Mouse (Mus musculus): ENCODE results near the gene Ptgfrn.

The Ptgfrn gene

GRCm38 (mm10) chr3:101005392-101005791 is 104.7 kb downstream of the Ptgfrn start:
- DNase-seq (ENCODE audit: low read depth, low spot score): no peak

DNA sequence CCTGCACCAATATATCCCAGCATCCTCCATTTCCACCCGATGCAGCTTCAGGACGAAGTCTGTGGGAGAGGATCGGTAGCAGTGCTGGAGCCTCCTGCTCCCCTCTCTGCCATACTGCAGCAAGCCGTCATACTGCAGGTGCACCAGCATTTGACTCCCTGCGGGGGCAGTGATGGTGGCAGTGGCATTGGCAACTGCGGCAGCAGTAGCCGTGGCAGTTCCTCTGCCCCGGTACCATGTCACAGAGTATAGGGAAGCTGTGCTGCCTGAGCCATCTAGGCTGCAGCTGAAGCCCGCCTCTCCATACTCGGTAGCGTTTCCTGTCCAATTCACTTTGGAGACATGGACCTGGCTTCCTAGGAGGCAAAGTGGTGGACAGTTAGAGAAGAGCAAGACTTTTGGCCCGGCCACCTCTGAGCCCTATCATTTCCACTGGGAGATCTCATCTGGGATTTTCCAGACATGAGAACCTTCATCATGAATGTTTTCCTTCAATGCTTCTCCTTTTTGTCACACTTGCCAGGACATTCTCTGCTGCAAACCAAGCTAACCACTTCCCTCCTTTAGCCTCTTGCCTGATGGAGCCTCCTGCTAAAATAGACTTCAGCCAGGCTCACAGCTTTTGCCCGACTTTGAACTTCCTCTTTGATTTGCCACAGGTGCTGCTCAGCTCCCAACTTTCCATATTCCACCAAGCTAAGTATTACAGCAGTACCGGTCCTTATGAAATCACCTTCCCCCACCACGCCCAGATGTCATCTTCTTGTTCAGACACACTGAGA is 106.3 kb downstream of the Ptgfrn start:
- DNase-seq (ENCODE audit: low read depth, low spot score): no peak

DNA sequence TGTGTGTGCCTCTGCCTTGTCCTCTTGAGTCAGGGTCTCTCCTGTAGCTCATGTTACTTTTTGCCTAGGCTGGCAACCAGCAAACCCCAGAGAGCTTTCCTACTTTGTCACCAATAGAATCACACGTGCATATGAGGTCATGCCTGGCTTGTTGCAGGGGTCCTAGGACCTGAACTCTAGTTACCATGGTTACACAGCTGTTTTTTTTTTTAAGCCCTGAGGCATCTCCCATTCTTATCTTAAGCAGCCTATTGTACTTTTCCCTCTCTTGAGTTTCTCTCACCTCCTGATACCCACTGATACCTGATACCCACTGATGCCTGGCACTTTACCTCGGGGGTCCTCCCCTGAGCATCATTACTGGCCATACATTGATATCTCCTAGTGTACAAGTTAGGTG is 110.3 kb downstream of the Ptgfrn start:
- no peak for DNase-seq (ENCODE audit: low read depth, low spot score)

DNA sequence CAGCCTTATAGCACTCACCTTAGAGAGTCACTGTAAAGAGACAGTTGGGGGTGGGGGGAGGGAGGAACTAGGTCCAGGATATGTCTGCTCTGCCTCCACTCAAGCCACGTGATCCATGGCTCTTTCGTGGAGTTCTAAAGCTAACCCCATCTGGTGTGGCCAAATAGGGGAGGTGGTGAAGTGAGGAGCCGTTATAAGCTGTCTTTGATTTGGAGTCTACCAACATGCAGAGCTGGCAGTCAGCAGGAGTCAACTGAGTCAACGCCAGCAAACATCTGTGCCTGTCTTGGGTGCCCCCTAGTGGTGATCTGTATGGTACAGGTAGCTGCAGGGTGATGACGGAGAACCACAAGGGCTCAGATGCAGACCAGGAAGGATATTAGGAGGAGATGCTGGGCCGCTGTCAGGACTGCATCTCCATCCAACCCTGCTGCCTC is 111.2 kb downstream of the Ptgfrn start:
- DNase-seq (ENCODE audit: low read depth, low spot score): no peak

- no peak for DNase-seq (ENCODE audit: low read depth, low spot score)
These were observed 112.1 kb downstream of the Ptgfrn start for GRCm38 (mm10) chr3:100997785-100998570.

DNA sequence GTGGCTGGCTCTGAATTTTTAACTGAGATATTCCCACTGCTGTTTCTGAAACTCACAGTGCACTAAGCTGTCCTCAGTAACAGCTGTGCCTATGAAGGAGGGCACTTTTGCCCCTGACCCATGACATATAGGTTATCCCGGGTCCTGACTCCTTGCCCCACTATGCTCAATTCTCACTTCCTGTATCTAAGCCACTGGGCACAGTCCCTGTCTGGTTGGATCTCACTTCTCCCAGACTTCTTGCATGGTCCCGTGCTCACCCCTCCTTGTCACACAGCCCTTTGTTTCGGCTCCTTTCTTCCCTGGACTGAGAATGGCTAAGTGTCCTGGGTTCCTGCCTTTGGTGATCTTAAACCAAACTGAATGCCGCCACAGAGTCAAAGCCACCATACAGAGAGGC is 115.8 kb downstream of the Ptgfrn start:
- DNase-seq (ENCODE audit: low read depth, low spot score): no peak

DNA sequence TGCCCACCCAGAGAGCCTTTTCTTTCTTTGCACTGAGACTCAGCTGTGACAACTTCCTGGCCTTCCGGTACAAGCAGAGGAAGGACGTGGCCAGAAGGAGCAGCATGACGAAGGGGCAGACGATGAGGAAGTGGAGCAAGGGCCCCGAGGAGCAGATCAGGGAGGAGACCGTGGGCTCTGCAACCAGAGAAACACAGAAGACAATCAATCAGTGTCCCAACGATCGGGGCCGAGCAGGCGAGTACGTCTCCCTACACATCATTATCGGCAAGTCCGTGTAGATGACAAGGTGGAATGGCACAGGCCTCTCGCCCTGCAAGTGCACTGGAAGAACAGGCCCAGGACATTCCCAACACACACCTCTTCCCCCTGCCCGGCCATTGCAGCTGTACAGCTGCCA is 116.4 kb downstream of the Ptgfrn start:
- no peak for DNase-seq (ENCODE audit: low read depth, low spot score)

DNA sequence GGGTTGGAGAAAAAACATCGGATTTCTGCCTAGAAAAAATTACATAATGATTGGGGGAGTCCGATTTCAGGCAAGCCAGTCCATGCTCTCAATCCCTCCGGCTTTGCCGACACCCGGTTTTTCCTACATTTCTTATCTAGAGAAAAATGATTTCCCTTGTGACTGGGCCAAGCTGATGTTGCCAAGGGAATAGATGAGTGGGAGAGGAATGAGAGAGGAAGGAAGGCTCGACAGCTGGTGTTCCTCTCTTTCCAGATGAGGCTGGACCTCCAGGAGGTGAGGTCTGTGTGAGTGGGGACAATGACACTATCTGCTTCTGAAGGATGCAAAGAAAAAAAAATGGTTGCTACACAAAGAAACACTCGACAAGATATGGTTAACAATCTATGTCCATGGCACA is 116.9 kb downstream of the Ptgfrn start:
- no peak for DNase-seq (ENCODE audit: low read depth, low spot score)

All from brain, embryonic 18.5 days (tissue).